Mouse (Mus musculus): ENCODE data around the gene Kdm5c.
"Not testable (repeated sequence)": the region's sequence is repeated elsewhere in the genome, so short reads cannot be mapped to it uniquely, and the experiment has no call there.

Gene Kdm5c

GRCm38 (mm10) chrX:152284746-152285145 lies 51.9 kb downstream of the Kdm5c start:
- no peak for DNase-seq (ENCODE audit: extremely low read depth, insufficient read length, low spot score)

GRCm38 (mm10) chrX:152287026-152287425 lies 54.2 kb downstream of the Kdm5c start:
- DNase-seq (ENCODE audit: extremely low read depth, insufficient read length, low spot score), result not testable (repeated sequence)

GRCm38 (mm10) chrX:152306224-152306623 lies 73.4 kb downstream of the Kdm5c start:
- DNase-seq (ENCODE audit: extremely low read depth, insufficient read length, low spot score), result no peak

- no peak for DNase-seq (ENCODE audit: extremely low read depth, insufficient read length, low spot score)
Observed at GRCm38 (mm10) chrX:152307371-152307770, 74.6 kb downstream of the Kdm5c start.

GRCm38 (mm10) chrX:152307942-152308341 lies 75.1 kb downstream of the Kdm5c start:
- DNase-seq (ENCODE audit: extremely low read depth, insufficient read length, low spot score), result no peak

GRCm38 (mm10) chrX:152320535-152320934 lies 87.7 kb downstream of the Kdm5c start:
- DNase-seq (ENCODE audit: extremely low read depth, insufficient read length, low spot score), result no peak

GRCm38 (mm10) chrX:152322776-152323175 lies 90.0 kb downstream of the Kdm5c start:
- DNase-seq (ENCODE audit: extremely low read depth, insufficient read length, low spot score), result no peak

- DNase-seq (ENCODE audit: extremely low read depth, insufficient read length, low spot score), result no peak
Observed at GRCm38 (mm10) chrX:152323584-152323983, 90.8 kb downstream of the Kdm5c start.
